Mouse (Mus musculus) cerebellum, adult 2 months (tissue): ENCODE data around the gene 1700037H04Rik. TPM values are rescaled to one million over a fixed set of nuclear protein-coding genes. Genes with fewer than 3 reads are reported as not detected.
A peak's percentile ranks its signal among the peaks of the same experiment; 100 is the strongest.

Source experiments
- DNase-seq, 2 experiments: peaks; one replicate each; pipeline ENCODE4 v3.0.0; 2021
- H3K27ac ChIP-seq: fragments of 200-500 bp; 2 replicates; pipeline ENCODE4 v1.5.1; 2012; ENCODE audit warnings: low read length, control low read depth, inconsistent platforms; ENCODE audit not compliant: insufficient read depth
- H3K27me3 ChIP-seq: fragments of 200-500 bp; 2 replicates; pipeline ENCODE4 v1.6.1; 2012; ENCODE audit warnings: inconsistent platforms, mild to moderate bottlenecking, low read length, moderate library complexity; ENCODE audit not compliant: control insufficient read depth, insufficient read depth
- H3K4me1 ChIP-seq: fragments of 200-500 bp; 2 replicates; pipeline ENCODE4 v1.6.1; 2011; ENCODE audit warnings: low read length; ENCODE audit not compliant: control insufficient read depth, insufficient read depth
- H3K4me3 ChIP-seq: fragments of 200-500 bp; replicated peaks from 2 replicates; pipeline ENCODE3; 2011; ENCODE audit warnings: mild to moderate bottlenecking, low read depth, low read length, control low read depth; ENCODE audit not compliant: insufficient read depth
- CTCF ChIP-seq: fragments of 200-500 bp; IDR thresholded peaks from 2 replicates; pipeline ENCODE4 v1.5.1; 2011; ENCODE audit warnings: low read depth, mild to moderate bottlenecking, control low read depth, low read length, moderate library complexity, borderline replicate concordance; ENCODE audit not compliant: insufficient read depth
- POLR2A ChIP-seq: fragments of 200-500 bp; IDR thresholded peaks from 2 replicates; pipeline ENCODE4 v1.6.1; 2011; ENCODE audit warnings: low read length, control low read depth, borderline replicate concordance; ENCODE audit not compliant: insufficient read depth
- WGBS: fragments of 180-500 bp; shearing (Covaris S2); methylation state at CpG from one replicate; pipeline ENCODE4 v1.1.7; 2018; 5-methylcytosine and 5-hydroxymethylcytosine counted together
- polyA plus RNA-seq: library from polyadenylated mRNA; depleted of rRNA; stranded (reverse); fragments of >200 nt; gene quantifications from 2 replicates; pipeline ENCODE4 v1.2.3, GENCODE M21; 2012

1700037H04Rik gene
- polyA plus RNA-seq, 1 experiment, result 143 TPM

- 82% methylated on average over 6 of the region's 6 CpGs for WGBS
- no peak for TF ChIP-seq POLR2A
- no peak for TF ChIP-seq CTCF
Measured at GRCm38 (mm10) chr2:131167984-131168383, 8.1 kb upstream of the 1700037H04Rik start.

GRCm38 (mm10) chr2:131166172-131166571, 6.3 kb upstream of the 1700037H04Rik start:
- Histone ChIP-seq H3K4me3 (no peak overlapping the region), H3K4me1 (no peaks in the 10 kb centered on the region), H3K27me3 (no peaks in the 10 kb centered on the region), H3K27ac (no peak overlapping the region)
- WGBS, result 90% methylated on average over 2 of the region's 2 CpGs
- TF ChIP-seq CTCF (no peak), POLR2A (no peak)
- DNase-seq, result no peak

More at GRCm38 (mm10) chr2:131167984-131168383, 8.1 kb upstream of the 1700037H04Rik start:
- Histone ChIP-seq H3K4me1 (no peaks in the 10 kb centered on the region), H3K27ac (no peak overlapping the region), H3K4me3 (no peak overlapping the region), H3K27me3 (no peaks in the 10 kb centered on the region)
- DNase-seq, result no peak

DNA sequence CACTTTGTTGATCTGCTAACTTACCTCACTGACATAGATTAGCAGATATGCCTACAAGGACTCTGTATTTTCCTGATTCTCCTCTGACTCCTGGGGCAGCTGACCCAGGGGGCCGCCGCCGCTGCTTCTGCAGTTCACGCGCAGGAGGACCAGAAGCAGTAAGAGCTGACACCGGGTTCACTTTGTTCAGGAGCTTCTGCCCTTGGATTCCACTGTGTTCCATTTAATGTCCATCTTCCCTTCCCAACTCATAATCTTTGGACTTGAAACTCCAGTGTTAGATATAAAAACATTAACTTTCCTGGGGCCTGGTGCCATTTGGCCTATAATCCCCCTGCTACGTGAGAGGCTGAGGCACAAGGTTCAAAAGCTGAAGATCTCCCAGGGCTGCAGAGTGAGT, 4.0 kb upstream of the 1700037H04Rik start:
- TF ChIP-seq POLR2A (no peak), CTCF (no peak)
- H3K27me3 ChIP-seq, result no peaks in the 10 kb centered on the region
- no peaks in the 10 kb centered on the region for H3K4me1 ChIP-seq
- 85% methylated on average over 7 of the region's 7 CpGs for WGBS
- H3K27ac ChIP-seq, result no peak overlapping the region
- no peak for DNase-seq
- no peak overlapping the region for H3K4me3 ChIP-seq

GRCm38 (mm10) chr2:131160671-131161111, 810 bp upstream of the 1700037H04Rik start:
- no peaks in the 10 kb centered on the region for H3K4me1 ChIP-seq
- peak overlapping the region; percentile 79 for H3K4me3 ChIP-seq
- TF ChIP-seq POLR2A, result no peak
- no peak for TF ChIP-seq CTCF
- WGBS, result 1% methylated on average over 17 of the region's 17 CpGs
- no peaks in the 10 kb centered on the region for H3K27me3 ChIP-seq
- no peak for DNase-seq
- no peak overlapping the region for H3K27ac ChIP-seq

GRCm38 (mm10) chr2:131159491-131159910, 380 bp downstream of the 1700037H04Rik start:
- H3K27ac ChIP-seq, result no peak overlapping the region
- WGBS, result 0% methylated on average over 18 of the region's 18 CpGs
- TF ChIP-seq POLR2A (no peak), CTCF (no peak)
- peak overlapping the region; percentile 71 for H3K4me3 ChIP-seq
- no peak for DNase-seq
- no peaks in the 10 kb centered on the region for H3K4me1 ChIP-seq
- no peaks in the 10 kb centered on the region for H3K27me3 ChIP-seq

- Histone ChIP-seq H3K4me3 (no peak overlapping the region), H3K27me3 (no peaks in the 10 kb centered on the region), H3K27ac (no peak overlapping the region), H3K4me1 (no peaks in the 10 kb centered on the region)
- no peak for TF ChIP-seq POLR2A
- no peak for TF ChIP-seq CTCF
- DNase-seq, result no peak
- 94% methylated on average over 7 of the region's 7 CpGs for WGBS
Measured at GRCm38 (mm10) chr2:131156987-131157386, 2.9 kb downstream of the 1700037H04Rik start.

GRCm38 (mm10) chr2:131154036-131154435, 5.8 kb downstream of the 1700037H04Rik start:
- TF ChIP-seq POLR2A (no peak), CTCF (no peak)
- no peak for DNase-seq
- Histone ChIP-seq H3K4me1 (no peaks in the 10 kb centered on the region), H3K27ac (no peak overlapping the region), H3K4me3 (no peak overlapping the region), H3K27me3 (no peaks in the 10 kb centered on the region)
- WGBS, result 83% methylated on average over 4 of the region's 4 CpGs

DNA sequence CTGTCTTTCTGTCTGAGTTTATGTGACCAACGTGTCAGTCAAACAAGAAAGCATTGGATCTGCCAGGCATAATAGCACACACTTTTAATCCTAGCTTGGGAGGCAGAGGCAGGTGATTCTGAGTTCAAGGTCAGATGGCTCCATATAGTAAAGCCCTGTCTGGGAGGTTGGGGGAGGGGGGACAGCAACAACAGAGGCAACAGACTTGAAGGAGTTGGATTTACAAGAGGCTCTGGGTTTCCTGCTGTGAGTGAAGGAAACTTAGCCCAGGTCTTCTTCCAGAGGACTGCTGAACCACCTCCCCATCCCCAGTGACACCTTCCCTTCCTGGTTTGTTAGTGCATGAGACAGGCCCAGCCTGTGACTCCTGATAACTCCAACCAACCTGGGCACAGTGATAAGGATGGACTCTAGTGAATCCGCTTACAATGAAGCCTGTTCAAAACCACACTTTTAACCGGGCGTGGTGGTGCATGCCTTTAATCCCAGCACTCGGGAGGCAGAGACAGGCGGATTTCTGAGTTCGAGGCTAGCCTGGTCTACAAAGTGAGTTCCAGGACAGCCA, 7.6 kb downstream of the 1700037H04Rik start:
- WGBS, result 94% methylated on average over 7 of the region's 7 CpGs
- H3K4me3 ChIP-seq, result no peak overlapping the region
- H3K4me1 ChIP-seq, result no peaks in the 10 kb centered on the region
- H3K27me3 ChIP-seq, result no peaks in the 10 kb centered on the region
- H3K27ac ChIP-seq, result no peak overlapping the region
- no peak for DNase-seq
- TF ChIP-seq POLR2A (no peak), CTCF (no peak)

DNA sequence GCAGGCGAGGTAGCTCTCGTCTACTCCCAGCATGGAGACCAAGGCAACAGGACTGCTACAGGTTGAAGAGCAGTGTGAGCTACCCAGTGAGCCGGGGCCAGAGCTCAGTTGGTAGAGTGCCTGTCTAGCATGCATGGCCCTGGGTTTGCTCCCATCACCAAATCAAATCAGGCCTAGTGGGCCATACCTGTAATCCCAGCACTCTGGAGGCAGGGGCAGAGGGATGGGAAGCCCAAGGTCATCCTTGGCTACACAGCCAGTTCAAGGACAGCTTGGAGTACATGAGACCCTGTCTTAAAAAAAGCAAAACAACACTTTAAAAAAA, 10.7 kb downstream of the 1700037H04Rik start:
- no peak overlapping the region for H3K27ac ChIP-seq
- no peaks in the 10 kb centered on the region for H3K27me3 ChIP-seq
- H3K4me3 ChIP-seq, result no peak overlapping the region
- DNase-seq, result no peak
- TF ChIP-seq POLR2A (no peak), CTCF (no peak)
- no peaks in the 10 kb centered on the region for H3K4me1 ChIP-seq
- 95% methylated on average over 3 of the region's 3 CpGs for WGBS
